Mouse (Mus musculus): ENCODE results near the gene Als2cl.

The Als2cl gene

DNA sequence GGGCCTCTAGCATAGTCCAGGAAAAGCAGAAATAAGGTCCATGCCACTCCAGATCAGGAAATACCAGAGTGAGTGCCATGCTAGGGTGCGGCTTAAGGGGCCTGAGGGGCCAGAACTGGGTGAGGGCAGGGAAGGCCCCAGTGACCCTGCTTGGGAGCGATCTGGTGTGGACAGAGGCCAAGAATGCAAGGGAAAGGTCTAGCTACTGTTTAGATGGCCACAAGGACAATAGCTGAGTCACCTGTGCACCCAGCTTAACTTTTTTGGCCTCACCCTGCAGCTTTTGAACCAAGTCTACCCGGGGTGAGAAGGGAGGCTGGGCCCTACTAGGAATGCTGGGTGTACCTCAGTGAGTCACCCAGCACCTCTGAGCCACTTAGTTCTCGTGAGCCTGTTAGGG is 1.1 kb downstream of the Als2cl start:
- ATAC-seq (ENCODE audit: low TSS enrichment): no peak

DNA sequence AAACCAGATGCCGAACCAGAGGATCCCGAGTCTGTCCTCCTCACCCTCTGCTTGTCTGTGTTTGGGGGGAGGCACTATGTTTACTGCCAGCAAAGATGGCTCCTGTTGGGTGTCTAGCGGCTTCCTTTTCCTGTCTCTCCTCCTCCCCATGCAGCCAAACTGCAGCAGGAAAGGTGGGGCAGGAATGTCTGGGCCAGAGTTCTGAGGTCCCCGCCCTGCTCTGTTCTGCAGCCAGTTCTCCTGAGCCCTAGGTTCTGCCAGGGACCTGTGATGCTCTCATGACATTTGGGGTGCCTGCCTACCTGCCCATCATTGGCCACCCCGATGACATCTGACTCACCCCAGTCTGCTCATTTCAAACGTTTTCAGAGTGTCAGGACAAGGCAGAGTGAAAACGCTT is 2.3 kb downstream of the Als2cl start:
- no peak for ATAC-seq (ENCODE audit: low TSS enrichment)

DNA sequence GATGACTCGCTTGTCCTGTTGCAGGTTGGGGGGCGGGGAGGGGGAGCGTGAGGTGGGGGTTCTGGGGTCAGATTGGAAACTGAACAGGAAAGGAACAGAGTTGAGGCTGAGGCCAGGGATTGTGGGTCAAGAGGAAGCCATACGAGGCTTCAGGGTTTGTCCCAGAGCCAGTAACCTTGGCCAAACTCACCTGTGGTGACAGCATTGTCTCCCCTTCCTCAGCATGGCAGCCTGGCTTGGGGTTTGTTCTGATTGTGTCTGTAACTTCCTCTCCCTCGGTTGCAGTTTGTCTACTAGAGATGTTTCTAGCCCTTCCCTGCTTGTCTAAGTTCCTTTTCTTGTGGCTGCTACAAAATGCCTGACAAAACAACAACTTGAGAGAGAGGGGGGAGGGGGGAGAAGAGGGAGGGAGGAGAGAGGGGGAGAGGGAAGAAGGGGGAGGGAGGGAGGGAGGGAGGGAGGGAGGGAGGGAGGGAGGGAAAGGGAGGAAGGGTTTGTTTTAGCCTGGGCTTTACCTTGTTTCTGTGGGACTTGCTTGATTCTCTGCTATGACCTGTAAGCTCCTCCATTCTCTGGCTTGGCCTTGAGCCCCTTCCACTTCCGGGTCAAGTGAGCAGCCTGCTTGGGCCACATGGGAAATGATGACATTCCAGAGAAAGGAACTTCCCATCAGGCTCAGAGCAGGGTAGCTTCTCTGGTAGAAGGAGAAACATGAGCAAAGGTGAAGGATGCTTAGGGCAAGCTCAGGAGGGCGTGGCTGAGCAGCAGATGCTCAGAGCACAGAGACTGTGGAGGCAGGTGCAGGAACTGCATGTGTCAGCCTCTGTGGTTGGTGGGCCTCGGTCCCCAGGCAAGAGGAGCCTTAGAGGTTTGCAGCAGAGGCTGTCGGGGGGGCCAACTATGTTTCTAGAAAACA is 8.0 kb downstream of the Als2cl start:
- no peak for ATAC-seq (ENCODE audit: low TSS enrichment)

DNA sequence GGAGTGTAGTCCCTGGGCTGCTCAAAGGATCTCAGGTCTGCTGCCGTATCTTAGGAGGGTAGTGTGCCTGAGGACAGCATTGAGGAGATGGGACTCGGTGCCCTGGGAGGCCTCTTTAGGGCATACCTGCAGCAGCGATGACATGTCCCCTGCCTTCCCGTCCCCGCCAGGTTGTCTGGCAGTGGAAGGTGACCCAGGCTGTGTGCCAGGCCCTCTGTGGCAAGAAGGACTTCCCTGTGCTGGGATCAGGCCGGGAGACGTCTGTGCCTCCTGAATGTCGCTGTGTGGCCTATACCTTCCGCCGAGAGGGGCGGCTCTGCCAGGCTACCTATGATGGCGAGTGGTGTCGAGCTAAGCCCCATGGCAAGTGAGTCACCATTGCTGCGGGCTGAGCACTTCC is 9.3 kb downstream of the Als2cl start:
- no peak for ATAC-seq (ENCODE audit: low TSS enrichment)

DNA sequence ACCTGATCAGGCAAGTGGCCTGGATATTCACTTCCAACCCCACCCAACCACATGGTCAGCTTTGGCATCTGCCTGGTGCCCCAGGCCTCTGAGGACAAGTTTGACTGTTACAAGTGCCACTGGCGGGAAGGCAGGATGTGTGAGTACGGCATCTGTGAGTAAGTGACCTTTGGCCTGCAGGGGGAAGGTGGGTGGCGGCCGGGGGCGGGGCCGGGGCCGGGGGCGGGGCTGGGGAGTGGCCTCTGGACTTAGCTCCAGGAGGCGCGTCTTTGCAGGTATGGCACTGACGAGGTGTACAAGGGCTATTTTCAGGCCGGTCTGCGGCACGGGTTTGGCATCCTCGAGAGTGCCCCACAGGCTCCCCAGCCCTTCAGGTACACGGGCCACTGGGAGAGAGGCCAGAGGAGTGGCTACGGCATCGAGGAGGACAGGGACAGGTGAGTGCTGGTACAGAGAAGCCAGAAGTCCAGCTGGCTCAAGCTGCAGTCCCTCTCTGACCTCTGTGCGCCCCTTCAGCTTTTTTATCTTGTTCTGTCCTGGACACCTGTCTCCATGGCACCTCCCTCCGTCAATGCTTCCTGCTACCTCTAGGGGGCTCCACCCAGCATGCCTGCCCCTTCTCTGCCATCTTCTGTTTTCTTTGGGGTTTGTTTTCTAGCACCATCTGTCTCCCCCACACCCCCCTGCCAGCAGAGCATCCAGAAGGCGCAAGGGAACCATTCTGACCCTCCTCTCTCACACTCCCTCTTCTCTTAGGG is 10.5 kb downstream of the Als2cl start:
- ATAC-seq (ENCODE audit: low TSS enrichment): no peak

DNA sequence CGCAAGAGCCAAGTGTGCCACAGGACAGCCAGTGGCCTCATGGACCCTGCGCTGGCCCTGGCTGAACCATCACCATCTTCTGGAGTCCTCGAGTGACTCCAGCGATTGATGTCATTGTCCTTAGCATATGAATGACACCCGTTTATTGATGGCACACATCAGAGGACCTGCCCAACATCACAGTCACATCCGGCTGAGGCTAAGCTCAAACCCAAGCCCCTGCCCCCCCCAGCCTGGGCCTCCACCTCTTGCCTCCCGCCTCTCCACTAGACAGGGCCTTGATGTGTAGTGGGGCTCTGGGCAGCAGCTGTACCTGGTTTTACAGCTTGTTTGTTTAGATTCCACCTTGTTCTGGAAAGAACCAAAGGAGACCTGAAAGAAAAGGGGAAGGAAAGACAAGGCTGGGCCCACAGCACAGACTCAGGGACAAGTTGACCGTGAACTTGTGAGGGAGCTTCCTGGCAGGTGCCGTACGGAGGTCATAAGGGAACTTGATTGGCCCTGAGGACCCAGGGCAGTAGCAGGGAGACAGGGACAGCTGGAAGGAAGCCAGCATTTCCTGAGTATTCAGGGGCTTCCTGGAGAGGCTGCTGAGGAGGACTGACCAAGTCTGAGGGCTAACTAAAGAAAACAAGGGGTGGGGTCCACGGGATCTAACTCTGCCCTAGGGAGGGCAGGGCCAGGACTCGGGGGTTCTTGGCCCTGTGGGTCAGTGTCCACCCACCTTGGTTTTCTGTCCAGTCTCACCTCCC is 11.6 kb downstream of the Als2cl start:
- no peak for ATAC-seq (ENCODE audit: low TSS enrichment)

DNA sequence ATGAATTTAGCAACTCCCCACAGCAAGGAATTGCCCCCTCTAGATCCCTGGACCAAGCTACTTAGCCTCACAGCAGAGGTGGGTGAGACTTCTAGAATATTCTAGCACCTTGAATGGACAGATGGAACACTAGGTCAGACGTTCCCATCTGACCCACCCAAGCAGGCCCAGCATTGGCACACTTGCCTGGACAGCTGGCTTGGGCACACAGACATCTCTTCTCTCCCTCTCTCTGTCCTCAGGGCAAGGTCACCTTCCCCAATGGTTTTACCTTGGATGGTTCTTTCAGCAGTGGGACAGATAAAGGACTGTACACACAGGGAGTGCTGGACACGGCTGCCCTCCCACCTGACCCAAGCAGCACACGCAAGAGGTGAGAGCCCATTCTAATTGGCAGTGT is 12.9 kb downstream of the Als2cl start:
- ATAC-seq (ENCODE audit: low TSS enrichment): no peak

DNA sequence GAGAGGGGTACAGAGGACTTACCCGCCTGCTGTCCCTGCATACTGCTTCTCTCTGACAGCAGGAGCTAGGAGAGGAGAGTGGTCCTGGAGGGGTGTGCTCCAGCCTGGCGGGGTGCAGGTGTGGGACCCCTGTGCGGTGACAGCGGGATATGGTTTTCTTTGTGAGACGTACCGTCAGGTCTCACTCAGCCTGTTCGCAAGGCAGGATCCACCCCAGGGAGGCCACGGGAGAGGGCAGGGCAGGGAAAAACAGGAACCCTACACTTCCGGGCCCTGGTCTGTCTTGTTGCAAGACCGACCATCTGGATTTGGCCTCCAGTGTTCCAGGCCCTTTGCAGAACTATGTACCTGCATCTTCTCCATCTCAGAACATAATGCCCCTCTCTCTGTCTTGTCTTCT is 13.8 kb downstream of the Als2cl start:
- no peak for ATAC-seq (ENCODE audit: low TSS enrichment)

DNA sequence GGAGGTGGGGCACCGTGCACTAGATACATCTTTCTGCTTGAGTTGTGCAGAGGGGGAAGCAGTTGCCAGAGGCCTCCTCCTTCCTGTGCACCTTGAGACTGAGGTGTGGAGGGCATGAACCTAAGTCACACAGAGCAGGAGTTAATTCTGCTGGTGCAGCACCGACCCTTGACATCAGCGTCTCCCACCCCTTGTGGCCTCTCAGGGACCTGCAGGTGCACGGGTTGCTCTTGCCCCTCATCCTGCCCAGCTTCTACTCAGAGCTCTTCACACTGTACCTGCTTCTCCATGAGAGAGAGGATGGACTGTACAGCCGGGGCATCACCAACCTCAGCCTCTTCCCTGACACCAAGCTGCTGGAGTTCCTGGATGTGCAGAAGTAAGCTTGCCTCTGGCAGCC is 15.8 kb downstream of the Als2cl start:
- ATAC-seq (ENCODE audit: low TSS enrichment): no peak

DNA sequence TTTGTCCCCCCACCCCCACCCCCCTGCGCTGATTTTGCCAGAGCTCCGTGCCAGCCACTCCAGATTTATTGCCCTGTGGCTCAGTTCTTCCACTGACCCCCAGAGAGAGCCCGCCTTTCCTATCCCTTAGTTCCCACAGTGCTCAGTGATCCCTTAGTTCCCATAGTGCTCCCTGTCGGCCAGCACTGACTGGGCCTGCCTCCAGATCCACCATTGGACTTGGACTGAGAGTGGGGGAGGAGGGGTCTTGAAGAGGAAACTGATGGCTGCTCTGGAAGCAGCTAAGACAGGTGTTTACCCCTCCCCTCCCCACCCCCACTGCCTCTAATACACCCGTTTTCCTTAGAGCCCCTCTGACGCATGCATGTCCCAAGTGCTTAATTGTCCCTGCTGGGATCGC is 16.3 kb downstream of the Als2cl start:
- no peak for ATAC-seq (ENCODE audit: low TSS enrichment)

DNA sequence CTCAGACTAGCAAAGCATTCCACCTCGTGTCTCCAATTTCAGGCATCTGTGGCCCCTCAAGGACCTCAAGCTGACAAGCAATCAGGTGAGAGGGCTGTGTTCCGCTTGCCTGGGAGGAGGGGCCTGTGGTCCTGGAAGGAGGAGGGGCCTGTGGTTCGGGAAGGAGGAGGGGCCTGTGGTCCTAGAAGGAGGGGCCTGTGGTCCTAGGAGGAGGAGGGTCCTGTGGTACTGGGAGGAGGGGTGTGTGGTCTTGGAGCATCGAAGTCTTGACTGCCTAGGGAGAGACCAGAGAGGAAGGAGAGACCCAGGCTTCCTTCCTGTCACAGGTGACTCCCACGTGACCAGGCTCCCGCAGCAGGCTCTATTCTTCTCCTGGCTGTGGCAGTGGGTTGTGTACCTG is 16.9 kb downstream of the Als2cl start:
- ATAC-seq (ENCODE audit: low TSS enrichment): no peak

DNA sequence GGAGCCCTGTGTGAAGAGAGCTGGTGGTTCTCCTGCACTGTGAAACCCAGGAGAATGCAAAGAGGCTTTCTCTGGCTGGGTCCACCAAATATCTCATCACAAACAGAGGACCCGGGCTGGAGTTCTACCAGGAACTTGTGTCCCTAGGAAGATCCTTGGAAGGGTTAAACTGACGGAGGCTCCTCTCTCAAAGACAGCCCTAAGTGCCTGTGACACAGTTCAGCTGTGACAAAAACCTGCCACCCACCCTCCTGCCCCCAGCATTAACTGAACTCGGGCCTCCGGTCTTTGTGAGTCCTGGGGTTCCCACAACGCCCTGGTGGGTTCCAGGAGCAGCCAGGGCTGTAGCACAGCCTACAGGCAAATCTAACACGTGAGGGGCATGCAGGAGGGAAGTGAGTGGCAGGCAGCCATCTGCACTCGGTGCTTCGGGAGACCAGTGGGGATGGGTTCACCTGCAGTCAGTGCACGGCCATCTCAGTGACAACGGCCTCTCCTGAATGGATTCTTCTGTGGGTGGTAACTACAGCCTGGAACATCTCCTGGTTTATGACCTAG is 19.9 kb downstream of the Als2cl start:
- no peak for ATAC-seq (ENCODE audit: low TSS enrichment)

DNA sequence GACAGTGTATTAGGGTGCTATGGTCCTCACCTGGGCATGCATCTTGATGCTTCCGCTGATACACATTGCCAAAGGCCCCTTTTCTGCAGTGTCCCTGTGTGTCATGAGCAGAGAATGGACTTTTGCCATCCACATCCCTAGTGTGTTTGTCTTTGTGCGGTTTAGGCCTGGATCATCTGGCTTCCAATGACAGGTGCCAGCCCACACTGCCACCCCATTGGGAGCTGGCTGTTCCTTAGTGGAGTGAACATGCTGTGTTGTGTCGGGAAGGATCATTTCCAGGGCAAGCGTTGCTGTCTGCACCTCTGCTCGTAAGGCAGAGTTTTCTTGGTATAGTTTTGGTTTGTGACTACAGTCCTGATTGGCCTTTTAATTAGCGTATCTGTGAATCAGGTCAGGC is 21.5 kb downstream of the Als2cl start:
- no peak for ATAC-seq (ENCODE audit: low TSS enrichment)

DNA sequence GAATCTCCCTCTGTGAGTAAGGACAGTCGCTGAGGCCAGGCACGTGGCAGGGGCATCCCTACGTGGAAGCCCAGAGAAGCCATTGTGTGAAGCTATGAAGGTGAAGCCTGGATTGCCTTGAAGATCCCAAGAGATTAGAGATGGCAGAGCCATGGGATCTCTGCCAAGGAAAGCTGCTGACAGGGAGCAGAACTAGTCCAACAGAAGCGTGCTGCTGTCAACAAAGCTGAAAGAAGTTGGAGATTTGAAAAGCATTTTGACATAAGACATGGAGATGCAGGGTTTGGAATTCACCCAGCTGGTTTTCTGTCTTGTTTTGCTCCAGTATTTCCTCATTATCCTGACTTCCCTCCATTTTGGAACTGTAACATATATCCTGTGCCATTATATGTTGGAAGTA is 22.6 kb downstream of the Als2cl start:
- ATAC-seq (ENCODE audit: low TSS enrichment): no peak

DNA sequence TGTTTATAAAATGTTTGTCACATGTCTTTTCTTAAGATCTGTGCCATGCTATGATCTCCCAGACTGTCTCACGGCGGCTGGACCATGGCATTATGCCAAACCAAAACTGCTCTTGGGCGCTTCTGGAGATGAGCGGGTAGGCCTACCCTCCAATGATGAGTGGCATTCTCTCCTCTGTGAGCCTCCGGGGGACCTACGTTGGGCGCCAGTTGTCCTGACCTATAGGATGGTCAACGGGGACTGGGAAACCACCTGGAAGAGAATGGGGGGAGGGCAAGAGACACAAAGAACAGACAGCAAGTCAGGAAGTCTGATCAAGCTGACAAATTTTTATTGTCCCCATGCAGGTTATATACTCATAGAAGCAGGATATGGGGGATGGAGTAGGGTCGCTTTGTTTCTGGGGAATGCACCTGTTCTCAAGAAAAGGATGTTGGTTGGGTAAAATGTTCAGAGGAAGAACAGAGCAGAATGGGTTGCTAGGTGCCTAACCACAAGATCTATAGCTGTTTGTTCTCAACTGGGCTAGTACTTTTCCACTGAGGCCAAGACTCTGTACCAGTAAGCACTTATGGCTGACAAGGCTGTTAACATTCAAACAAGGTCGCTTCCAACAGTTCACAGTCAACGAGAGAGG is 27.6 kb downstream of the Als2cl start:
- no peak for ATAC-seq (ENCODE audit: low TSS enrichment)

DNA sequence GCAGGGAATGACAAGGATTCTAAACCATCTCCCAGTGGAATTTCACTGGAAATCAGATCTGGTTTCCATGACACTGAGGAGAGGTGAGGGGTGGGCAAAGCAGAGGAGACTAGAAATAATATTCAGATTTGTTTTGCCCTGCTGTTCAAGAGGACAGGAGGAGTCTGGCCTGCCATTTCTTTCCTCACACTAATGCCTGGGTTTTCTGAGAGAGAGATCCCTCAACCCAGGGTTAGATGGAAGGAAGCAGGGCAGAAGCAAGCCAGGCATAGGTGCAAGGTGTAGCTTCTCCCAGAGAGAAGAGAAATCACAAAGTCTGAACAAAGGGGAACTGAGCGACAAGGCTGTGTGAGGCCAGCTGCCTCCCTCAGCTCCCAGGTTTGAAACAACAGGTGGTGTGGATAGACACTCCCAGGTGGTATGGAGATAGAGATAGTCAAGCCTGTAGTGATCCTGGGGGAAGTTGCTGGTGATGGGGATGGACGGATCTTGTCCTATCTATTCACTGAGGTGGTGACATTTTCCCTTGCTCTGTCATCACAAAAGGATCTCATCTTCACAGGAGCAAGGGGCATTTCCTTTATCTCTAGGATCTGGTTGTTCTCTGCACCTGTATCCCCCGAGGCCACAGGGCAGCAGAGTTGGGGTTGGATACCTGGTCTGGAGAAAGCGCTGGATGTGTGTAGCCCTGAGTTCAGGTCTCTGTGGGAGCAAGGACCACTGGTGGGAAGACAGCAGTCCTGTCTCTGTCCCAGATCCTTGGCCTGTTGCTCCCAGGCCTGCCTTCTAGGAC is 28.4 kb downstream of the Als2cl start:
- no peak for ATAC-seq (ENCODE audit: low TSS enrichment)

DNA sequence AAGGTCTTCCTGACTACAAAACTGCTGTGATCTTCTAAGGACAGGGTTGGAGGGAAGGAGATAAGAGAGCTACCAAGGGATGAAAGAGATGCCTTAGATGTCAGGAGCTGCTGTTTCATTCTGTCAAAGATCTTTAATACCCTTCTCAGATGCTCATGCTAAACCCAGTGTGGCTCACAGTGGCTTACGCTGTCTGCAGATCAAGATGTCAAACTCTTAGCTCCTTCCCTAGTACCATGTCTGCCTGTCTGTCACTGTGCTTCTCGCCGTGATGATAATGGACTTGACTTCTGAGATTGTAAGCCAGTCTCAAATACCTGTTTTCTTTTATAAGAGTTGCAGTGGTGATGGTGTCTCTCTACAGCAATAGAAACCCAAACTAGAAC is 29.0 kb downstream of the Als2cl start:
- ATAC-seq (ENCODE audit: low TSS enrichment): no peak

DNA sequence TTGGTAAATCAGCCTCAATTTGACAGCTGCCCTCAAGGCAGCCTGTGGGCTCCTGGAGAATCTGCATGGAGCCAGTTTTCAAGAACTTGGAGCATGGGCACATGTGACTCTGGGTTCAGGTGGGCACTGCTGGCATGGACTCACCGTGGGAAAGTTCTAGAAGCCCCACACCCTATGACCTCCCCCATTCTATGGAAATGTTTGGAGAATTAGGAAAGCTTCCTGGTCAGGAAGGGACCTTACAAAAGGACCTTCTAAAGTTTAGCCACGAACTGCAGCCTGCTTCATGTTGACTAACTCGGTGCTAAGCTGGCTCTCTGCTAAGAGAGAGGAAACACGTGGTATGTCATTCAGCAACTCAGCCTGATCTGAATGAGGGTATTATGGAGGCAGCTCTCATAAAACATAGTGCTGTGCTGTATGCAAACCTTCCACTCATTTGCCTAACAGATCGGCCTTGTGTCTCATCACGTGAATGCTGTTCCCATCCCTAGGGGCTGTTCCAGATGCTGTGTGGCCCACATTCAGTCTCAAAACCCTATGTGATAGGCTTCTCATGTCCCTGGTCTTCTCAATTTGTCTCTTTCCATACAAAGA is 29.8 kb downstream of the Als2cl start:
- ATAC-seq (ENCODE audit: low TSS enrichment): peak; percentile 47; the same call in 1 of the 2 replicates

DNA sequence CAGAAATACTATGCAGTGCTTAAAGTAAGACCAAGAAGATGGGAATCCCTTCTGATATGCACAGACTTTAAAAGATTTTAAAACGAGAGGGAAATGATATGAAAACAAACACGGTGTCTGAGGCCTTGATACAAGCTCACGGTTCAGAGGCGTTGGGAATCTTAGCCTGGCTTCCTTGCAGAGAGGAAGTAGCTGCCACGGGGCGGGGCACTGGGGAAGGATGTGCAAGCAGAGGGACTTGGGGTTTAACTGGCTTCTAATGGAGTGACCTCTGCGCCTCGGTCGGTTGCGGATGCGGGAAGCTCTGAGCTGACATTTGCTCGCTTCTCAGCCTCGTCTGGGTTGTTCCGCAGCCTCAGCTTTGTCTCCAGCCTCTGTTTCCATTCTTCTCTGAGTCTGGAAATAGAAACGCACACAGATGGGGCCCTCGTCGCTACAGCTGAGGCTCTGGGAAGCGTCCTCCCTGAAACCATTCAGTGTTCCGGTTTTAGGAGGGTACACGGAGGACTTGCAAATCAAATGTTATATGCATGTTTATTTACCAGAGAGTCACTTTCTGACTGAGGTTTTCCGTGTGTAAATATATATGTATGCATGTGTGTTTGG is 35.1 kb downstream of the Als2cl start:
- ATAC-seq (ENCODE audit: low TSS enrichment): peak; percentile 67; the same call in 1 of the 2 replicates

DNA sequence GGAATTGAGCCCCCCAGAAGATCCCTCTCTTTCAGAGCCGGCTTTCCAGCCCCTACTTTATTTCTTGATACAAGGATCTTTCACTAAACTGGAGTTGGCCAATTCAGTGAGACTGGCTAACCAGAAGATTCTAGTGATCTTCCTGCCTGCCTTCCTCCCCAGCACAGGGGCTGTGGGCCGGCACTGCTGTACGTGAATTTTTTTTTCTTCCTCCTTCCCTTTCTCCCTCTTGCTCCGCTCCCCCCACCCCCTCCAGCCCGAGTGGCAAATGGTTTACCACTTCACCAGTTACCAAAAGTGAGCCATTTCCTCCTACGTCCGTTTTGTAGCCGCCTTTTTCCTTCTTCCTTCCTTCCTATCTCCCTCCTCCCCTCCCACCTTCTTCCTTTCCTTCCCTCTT is 35.8 kb downstream of the Als2cl start:
- ATAC-seq (ENCODE audit: low TSS enrichment): no peak

All from frontal cortex, adult (tissue).